Mouse (Mus musculus): Measurements from ENCODE around the gene Inppl1. TPM values are rescaled to one million over a fixed set of nuclear protein-coding genes. Genes with fewer than 3 reads are reported as not detected.

The Inppl1 gene
- polyA plus RNA-seq, 1 experiment from 2014 or later: 6.9 TPM

DNA sequence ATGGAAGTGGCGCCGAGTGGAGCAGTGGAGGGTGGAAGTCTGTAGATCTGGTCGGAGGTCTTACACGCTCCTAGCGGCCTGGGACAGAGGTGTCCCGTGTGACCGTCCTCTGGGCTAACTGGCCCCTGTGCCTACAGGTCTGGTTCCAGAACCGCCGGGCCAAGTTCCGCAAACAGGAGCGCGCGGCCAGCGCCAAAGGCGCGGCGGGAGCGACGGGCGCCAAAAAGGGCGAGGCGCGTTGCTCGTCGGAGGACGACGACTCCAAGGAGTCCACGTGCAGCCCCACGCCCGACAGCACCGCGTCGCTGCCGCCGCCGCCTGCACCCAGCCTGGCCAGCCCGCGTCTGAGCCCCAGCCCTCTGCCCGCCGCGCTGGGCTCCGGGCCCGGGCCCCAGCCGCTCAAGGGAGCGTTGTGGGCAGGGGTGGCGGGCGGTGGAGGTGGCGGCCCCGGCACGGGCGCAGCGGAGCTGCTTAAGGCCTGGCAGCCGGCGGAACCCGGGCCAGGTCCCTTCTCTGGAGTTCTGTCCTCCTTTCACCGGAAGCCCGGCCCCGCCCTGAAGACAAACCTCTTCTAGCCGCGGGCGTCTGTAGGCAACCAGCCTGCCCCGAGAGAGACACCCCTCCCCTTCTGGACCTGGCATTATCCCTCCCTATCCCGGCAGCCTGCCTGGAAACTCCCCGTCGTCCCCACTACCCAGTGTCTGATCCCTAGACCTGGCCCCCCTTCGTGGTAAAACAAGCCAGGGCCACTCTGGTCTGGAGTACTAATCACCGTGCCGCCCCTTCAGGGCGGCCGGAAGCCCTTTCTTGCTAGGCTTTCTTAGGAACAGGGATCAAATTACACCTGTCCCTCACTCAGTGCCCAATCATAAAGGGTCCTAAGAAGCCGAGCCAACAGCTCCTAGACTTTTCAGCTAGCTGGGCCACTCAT lies 16.2 kb downstream of the Inppl1 start:
- H3K9me3 ChIP-seq (replicated peaks): no peaks in the 10 kb centered on the region
- H3K4me2 ChIP-seq: peak overlapping the region; percentile 71
- no peak overlapping the region for H3K27ac ChIP-seq
- H3K36me3 ChIP-seq: peaks cover 23% of the 10 kb centered on the region; the same call in 1 of the 2 replicates
- peak overlapping the region; percentile 49 for H3K4me3 ChIP-seq
- H3K9ac ChIP-seq: no peak overlapping the region
- WGBS (ENCODE audit: insufficient replicate concordance): 2% methylated on average over 71 of the region's 71 CpGs
- H3K27me3 ChIP-seq (replicated peaks): peaks cover 77% of the 10 kb centered on the region
- H3K4me1 ChIP-seq: peaks cover 11% of the 10 kb centered on the region
- ATAC-seq: peak; percentile 43

DNA sequence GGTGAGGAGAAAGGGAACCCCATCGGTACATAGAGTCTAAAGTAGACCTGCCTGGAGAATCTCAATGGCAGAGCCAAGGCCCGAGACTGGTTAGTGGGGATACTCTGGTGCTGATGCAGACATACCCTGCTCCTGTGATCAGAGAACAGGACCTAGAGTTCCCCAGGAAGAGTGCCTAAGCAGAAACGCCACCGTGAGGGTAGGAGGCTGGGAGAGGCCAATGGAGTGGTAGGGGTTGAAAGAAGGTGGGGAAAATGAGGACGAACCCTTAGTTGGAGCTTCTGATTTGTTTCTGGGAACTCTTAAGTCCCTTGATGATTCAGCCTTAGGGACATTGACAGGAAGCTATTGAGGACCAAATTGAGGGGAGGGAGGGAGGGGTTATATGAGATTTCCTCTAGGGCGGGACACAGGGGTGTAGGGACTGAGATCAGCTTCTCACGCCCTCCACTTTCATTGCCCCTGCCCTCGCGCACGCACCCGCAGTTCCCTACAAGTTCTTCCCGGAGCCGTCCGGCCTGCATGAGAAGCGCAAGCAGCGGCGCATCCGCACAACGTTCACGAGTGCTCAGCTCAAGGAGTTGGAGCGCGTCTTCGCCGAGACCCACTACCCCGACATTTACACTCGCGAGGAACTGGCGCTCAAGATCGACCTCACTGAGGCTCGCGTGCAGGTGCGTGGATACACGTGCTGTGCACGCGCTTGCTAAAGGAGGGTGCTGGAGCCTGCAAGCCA lies 17.6 kb downstream of the Inppl1 start:
- Histone ChIP-seq H3K36me3 (peaks cover 10% of the 10 kb centered on the region; the same call in 1 of the 2 replicates), H3K27me3 (replicated peaks) (peaks cover 87% of the 10 kb centered on the region), H3K9me3 (replicated peaks) (no peaks in the 10 kb centered on the region), H3K4me1 (peaks cover 11% of the 10 kb centered on the region), H3K4me3 (no peak overlapping the region), H3K9ac (no peak overlapping the region), H3K27ac (no peak overlapping the region), H3K4me2 (peak overlapping the region; percentile 71; the same call in 1 of the 2 replicates)
- WGBS (ENCODE audit: insufficient replicate concordance): 3% methylated on average over 35 of the region's 35 CpGs
- no peak for ATAC-seq

DNA sequence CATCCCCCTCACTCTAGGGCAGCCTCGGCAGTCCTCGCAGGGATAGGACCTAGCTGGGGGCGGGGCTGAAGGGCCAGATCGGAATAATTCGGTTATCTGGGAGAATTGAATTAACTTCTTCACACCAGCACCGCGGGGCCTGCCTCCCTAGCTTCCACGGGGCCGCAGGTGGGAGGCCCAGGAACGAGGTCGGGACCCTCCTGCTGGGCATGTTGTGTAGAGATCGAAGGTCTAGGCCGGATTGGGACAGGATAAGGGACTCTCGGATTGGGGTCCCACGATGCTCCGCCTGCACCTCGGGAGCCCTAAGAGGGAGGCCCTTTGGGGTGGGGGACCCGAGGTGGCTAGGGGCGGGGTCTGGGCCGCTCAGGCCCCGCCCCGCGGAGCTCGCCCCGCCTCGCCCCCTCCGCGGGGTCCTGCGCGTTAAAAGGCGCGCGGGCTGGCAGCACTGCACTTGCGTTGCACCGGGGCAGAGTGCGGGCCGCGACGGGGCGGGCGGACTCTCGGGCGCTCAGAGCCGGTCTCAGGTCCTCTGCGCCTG lies 20.1 kb downstream of the Inppl1 start, which contains the start of gene Phox2a:
Gene Phox2a (plus strand): TSS at position 453 of the 541 bp plus-strand sequence.
- Histone ChIP-seq H3K27me3 (replicated peaks) (peaks cover 79% of the 10 kb centered on the region), H3K4me1 (peaks cover 11% of the 10 kb centered on the region), H3K36me3 (no peaks in the 10 kb centered on the region), H3K9me3 (replicated peaks) (no peaks in the 10 kb centered on the region), H3K27ac (no peak within 1 kb of the TSS), H3K9ac (no peak within 1 kb of the TSS), H3K4me3 (peak within 1 kb of the TSS; percentile 30), H3K4me2 (peak within 1 kb of the TSS; percentile 48)
- WGBS (ENCODE audit: insufficient replicate concordance): 2% methylated on average over 39 of the region's 45 CpGs
- ATAC-seq: no peak

DNA sequence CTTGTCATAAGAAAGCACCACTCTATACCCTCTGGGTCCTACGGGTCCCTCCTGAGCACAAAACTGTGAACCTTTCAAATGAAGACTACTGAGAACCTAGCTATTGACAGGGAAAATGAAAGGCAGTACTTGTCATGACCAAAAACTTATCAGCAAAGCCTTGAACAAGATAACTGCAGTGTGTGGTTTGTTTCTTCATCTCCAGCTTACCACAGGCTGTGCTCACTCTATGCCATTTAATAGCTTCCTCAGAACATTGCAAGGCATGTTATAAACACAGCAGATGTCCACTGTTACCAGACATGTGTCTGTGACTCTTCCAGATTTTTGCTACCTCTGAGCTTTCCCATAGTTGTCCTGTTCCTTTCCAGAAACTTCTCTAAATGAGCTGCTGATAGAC lies 61.0 kb downstream of the Inppl1 start:
- no peak overlapping the region for H3K9ac ChIP-seq
- no peak overlapping the region for H3K27ac ChIP-seq
- WGBS (ENCODE audit: insufficient replicate concordance): 73% methylated on average over 1 of the region's 1 CpGs
- no peaks in the 10 kb centered on the region for H3K9me3 ChIP-seq (replicated peaks)
- no peak for ATAC-seq
- 0 out of 2 replicates have a peak, but pooled peaks cover 7% of the 10 kb centered on the region for H3K36me3 ChIP-seq
- no peaks in the 10 kb centered on the region for H3K4me1 ChIP-seq
- H3K4me3 ChIP-seq: no peak overlapping the region
- no peaks in the 10 kb centered on the region for H3K27me3 ChIP-seq (replicated peaks)
- H3K4me2 ChIP-seq: no peak overlapping the region

DNA sequence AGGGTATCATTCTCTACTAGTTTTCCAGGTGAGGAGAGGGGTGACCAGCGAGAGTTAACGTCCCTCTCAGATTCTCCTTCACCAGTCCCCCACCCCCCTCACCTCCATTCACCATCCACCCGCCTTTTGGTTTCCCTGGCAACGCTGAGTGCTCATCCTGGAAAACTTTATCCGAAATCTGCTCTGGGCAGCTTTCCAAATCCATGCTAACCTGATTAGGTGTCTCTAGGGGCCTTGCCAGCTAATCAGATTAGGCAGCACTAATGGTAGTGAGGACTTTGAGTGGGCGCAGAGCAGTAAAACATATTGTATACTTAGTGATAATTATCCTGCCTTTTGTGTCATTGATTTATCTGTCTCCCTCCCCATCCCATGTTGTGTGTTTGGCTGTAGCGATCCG lies 65.3 kb downstream of the Inppl1 start:
- no peak for ATAC-seq
- Histone ChIP-seq H3K36me3 (no peaks in the 10 kb centered on the region; the same call in 1 of the 2 replicates), H3K9me3 (replicated peaks) (no peaks in the 10 kb centered on the region), H3K4me2 (no peak overlapping the region), H3K4me3 (no peak overlapping the region), H3K4me1 (no peaks in the 10 kb centered on the region), H3K9ac (no peak overlapping the region), H3K27ac (no peak overlapping the region), H3K27me3 (replicated peaks) (no peaks in the 10 kb centered on the region)
- WGBS (ENCODE audit: insufficient replicate concordance): 64% methylated on average over 8 of the region's 8 CpGs

Small RNA genes within 50 kb of the gene (microRNA-seq; reads per million reads assigned to microRNA genes)
- gene Gm22655: not detected

Other genes with a start within 250 kb of the Inppl1 start
- gene Clpb, start 174.6 kb downstream of the Inppl1 start, polyA plus RNA-seq (2016; fragmentation: Nextera tagmentation; extraction: Ambion mirVana): 31.9 and 34.6 TPM in 2 replicates
- 0.07 and 0.08 TPM in 2 replicates for gene Phox2a, start 19.9 kb downstream of the Inppl1 start, polyA plus RNA-seq (2016; fragmentation: Nextera tagmentation; extraction: Ambion mirVana)
- 3.0 and 3.2 TPM in 2 replicates for gene Folr2, start 19.0 kb upstream of the Inppl1 start, polyA plus RNA-seq (2016; fragmentation: Nextera tagmentation; extraction: Ambion mirVana)
- gene Anapc15, start 25.5 kb upstream of the Inppl1 start, polyA plus RNA-seq (2016; fragmentation: Nextera tagmentation; extraction: Ambion mirVana): 72.0 and 82.2 TPM in 2 replicates
- gene Folr1, start 32.6 kb upstream of the Inppl1 start, polyA plus RNA-seq (2016; fragmentation: Nextera tagmentation; extraction: Ambion mirVana): 0.50 and 0.70 TPM in 2 replicates
- gene Lamtor1, start 67.7 kb upstream of the Inppl1 start, polyA plus RNA-seq (2016; fragmentation: Nextera tagmentation; extraction: Ambion mirVana): 82.3 and 82.5 TPM in 2 replicates
- gene Tomt, start 68.1 kb upstream of the Inppl1 start, polyA plus RNA-seq (2016; fragmentation: Nextera tagmentation; extraction: Ambion mirVana): 0.14 and 0.30 TPM in 2 replicates
- 2.8 and 3.6 TPM in 2 replicates for gene Lrrc51, start 95.7 kb upstream of the Inppl1 start, polyA plus RNA-seq (2016; fragmentation: Nextera tagmentation; extraction: Ambion mirVana)
- 48.7 and 53.0 TPM in 2 replicates for gene Numa1, start 95.9 kb upstream of the Inppl1 start, polyA plus RNA-seq (2016; fragmentation: Nextera tagmentation; extraction: Ambion mirVana)
- 4.5 and 4.9 TPM in 2 replicates for gene Il18bp, start 180.5 kb upstream of the Inppl1 start, polyA plus RNA-seq (2016; fragmentation: Nextera tagmentation; extraction: Ambion mirVana)
- gene Rnf121, start 227.2 kb upstream of the Inppl1 start, polyA plus RNA-seq (2016; fragmentation: Nextera tagmentation; extraction: Ambion mirVana): 12.7 and 13.4 TPM in 2 replicates
- gene Xndc1, start 227.3 kb upstream of the Inppl1 start, polyA plus RNA-seq (2016; fragmentation: Nextera tagmentation; extraction: Ambion mirVana): 20.2 and 21.0 TPM in 2 replicates
- gene Xntrpc, start 227.5 kb upstream of the Inppl1 start, polyA plus RNA-seq (2016; fragmentation: Nextera tagmentation; extraction: Ambion mirVana): 0.33 and 0.41 TPM in 2 replicates
- gene Trpc2, start 244.9 kb upstream of the Inppl1 start, polyA plus RNA-seq (2016; fragmentation: Nextera tagmentation; extraction: Ambion mirVana): not detected in 2 replicates